Mouse (Mus musculus) CH12.LX (cell line): ENCODE results near the gene Lypd9. TPM values are rescaled to one million over a fixed set of nuclear protein-coding genes. Genes with fewer than 3 reads are reported as not detected.

ENCODE experiments used
- DNase-seq: peaks from one replicate; pipeline ENCODE4 v3.0.0-alpha.2; 2013; ENCODE audit errors: extremely low read depth
- H3K27ac ChIP-seq: 2 replicates; pipeline ENCODE4 v1.5.1; 2012; ENCODE audit warnings: low read depth, mild to moderate bottlenecking, control low read depth, moderate library complexity; ENCODE audit not compliant: insufficient read depth
- H3K27me3 ChIP-seq: replicated peaks from 2 replicates; pipeline ENCODE3; 2012; ENCODE audit warnings: inconsistent platforms
- H3K36me3 ChIP-seq, 2 experiments: replicated peaks in 1 of 2; 2 replicates each; pipeline versions ENCODE3 to v1.6.1; 2012; ENCODE audit warnings: inconsistent platforms in 1 of 2, low read length in 1 of 2, mild to moderate bottlenecking in 1 of 2, mixed read lengths in 1 of 2, moderate library complexity in 1 of 2; ENCODE audit not compliant: control insufficient read depth in 1 of 2, insufficient read depth in 1 of 2
- H3K4me1 ChIP-seq, 2 experiments: 2 replicates each; pipeline ENCODE4 v1.6.1; 2012; ENCODE audit warnings: inconsistent platforms in 1 of 2, moderate library complexity in 1 of 2; ENCODE audit not compliant: insufficient read depth in 2 of 2, control insufficient read depth in 1 of 2
- H3K4me2 ChIP-seq: 2 replicates; pipeline ENCODE4 v1.6.1; 2012; ENCODE audit warnings: low read depth, mild to moderate bottlenecking, control low read depth; ENCODE audit not compliant: poor library complexity, insufficient read depth, severe bottlenecking
- H3K4me3 ChIP-seq, 3 experiments: fragments of 150-350 bp in 1 of 3; sonication (generic) in 1 of 3; replicated peaks in 1 of 3; 2 replicates each; pipeline versions ENCODE3 to v1.5.1; 2011 to 2012; ENCODE audit warnings: low read depth in 2 of 3, low read length in 2 of 3, mild to moderate bottlenecking in 2 of 3, moderate library complexity in 2 of 3, control low read depth in 1 of 3, improper control_type of control experiment in 1 of 3, inconsistent platforms in 1 of 3, mixed read lengths in 1 of 3; ENCODE audit not compliant: poor library complexity in 1 of 3
- H3K79me2 ChIP-seq: replicated peaks from 2 replicates; pipeline ENCODE4 v1.6.1; 2012; ENCODE audit warnings: mild to moderate bottlenecking, moderate library complexity; ENCODE audit not compliant: control insufficient read depth, poor library complexity, insufficient read depth, severe bottlenecking; ENCODE audit errors: extremely low read depth
- H3K9ac ChIP-seq: 2 replicates; pipeline ENCODE4 v1.6.1; 2012; ENCODE audit warnings: low read depth, mild to moderate bottlenecking, control low read depth, moderate library complexity; ENCODE audit not compliant: insufficient read depth
- H3K9me3 ChIP-seq: replicated peaks from 2 replicates; pipeline ENCODE3; 2012; ENCODE audit warnings: low read length, inconsistent platforms, mixed read lengths
- CHD1 ChIP-seq: IDR thresholded peaks from 2 replicates; pipeline ENCODE4 v1.6.1; 2012; ENCODE audit warnings: low read depth, low read length, improper control_type of control experiment, inconsistent platforms
- CTCF ChIP-seq, 2 experiments: IDR thresholded peaks in 1 of 2; conservative IDR thresholded peaks in 1 of 2; 2 replicates each; pipeline ENCODE4 v1.5.1; 2011 to 2012; ENCODE audit warnings: low read depth in 2 of 2, low read length in 2 of 2, improper control_type of control experiment in 1 of 2, inconsistent platforms in 1 of 2, mild to moderate bottlenecking in 1 of 2, moderate library complexity in 1 of 2
- E2F4 ChIP-seq: IDR thresholded peaks from 2 replicates; pipeline ENCODE4 v1.6.1; 2011; ENCODE audit warnings: low read depth, low read length, improper control_type of control experiment; ENCODE audit not compliant: insufficient replicate concordance
- ELF1 ChIP-seq: IDR thresholded peaks from 2 replicates; pipeline ENCODE4 v1.6.1; 2014; ENCODE audit warnings: low read depth, mild to moderate bottlenecking, inconsistent platforms, low read length, improper control_type of control experiment
- EP300 ChIP-seq: IDR thresholded peaks from 2 replicates; pipeline ENCODE4 v1.6.1; 2011; ENCODE audit warnings: low read length, improper control_type of control experiment
- GABPA ChIP-seq: IDR thresholded peaks from 2 replicates; pipeline ENCODE4 v1.6.1; 2012; ENCODE audit warnings: low read depth, low read length, improper control_type of control experiment, inconsistent platforms; ENCODE audit not compliant: insufficient replicate concordance
- IRF4 ChIP-seq: IDR thresholded peaks from 2 replicates; pipeline ENCODE4 v1.6.1; 2014; ENCODE audit warnings: low read depth, mild to moderate bottlenecking, inconsistent platforms, low read length, improper control_type of control experiment
- JUN ChIP-seq: IDR thresholded peaks from 2 replicates; pipeline ENCODE4 v1.6.1; 2011; ENCODE audit warnings: low read depth, mild to moderate bottlenecking, low read length, improper control_type of control experiment, moderate library complexity; ENCODE audit not compliant: insufficient read depth
- JUND ChIP-seq: conservative IDR thresholded peaks from 2 replicates; pipeline ENCODE4 v1.6.1; 2011; ENCODE audit warnings: low read depth, low read length, improper control_type of control experiment
- MAFK ChIP-seq: IDR thresholded peaks from 2 replicates; pipeline ENCODE4 v1.6.1; 2011; ENCODE audit warnings: low read length, improper control_type of control experiment; ENCODE audit not compliant: insufficient replicate concordance
- MAX ChIP-seq: IDR thresholded peaks from 2 replicates; pipeline ENCODE4 v1.6.1; 2011; ENCODE audit warnings: low read length, improper control_type of control experiment
- MAZ ChIP-seq: IDR thresholded peaks from 2 replicates; pipeline ENCODE4 v1.6.1; 2012; ENCODE audit warnings: low read depth, mild to moderate bottlenecking, inconsistent platforms, low read length, improper control_type of control experiment, moderate library complexity
- MEF2A ChIP-seq: IDR thresholded peaks from 2 replicates; pipeline ENCODE4 v1.6.1; 2014; ENCODE audit warnings: low read depth, mild to moderate bottlenecking, inconsistent platforms, low read length, improper control_type of control experiment, borderline replicate concordance
- MXI1 ChIP-seq: IDR thresholded peaks from 2 replicates; pipeline ENCODE4 v1.6.1; 2011; ENCODE audit warnings: mild to moderate bottlenecking, low read depth, low read length, improper control_type of control experiment
- POLR2AphosphoS2 ChIP-seq: IDR thresholded peaks from 2 replicates; pipeline ENCODE4 v1.6.1; 2011; ENCODE audit warnings: low read depth, low read length, improper control_type of control experiment
- RAD21 ChIP-seq: IDR thresholded peaks from 2 replicates; pipeline ENCODE4 v1.6.1; 2011; ENCODE audit warnings: low read depth, mild to moderate bottlenecking, low read length, improper control_type of control experiment, moderate library complexity
- SIN3A ChIP-seq: IDR thresholded peaks from 2 replicates; pipeline ENCODE4 v1.6.1; 2012; ENCODE audit warnings: low read length, improper control_type of control experiment, inconsistent platforms
- TCF12 ChIP-seq: IDR thresholded peaks from 2 replicates; pipeline ENCODE4 v1.6.1; 2014; ENCODE audit warnings: low read depth, mild to moderate bottlenecking, inconsistent platforms, low read length, improper control_type of control experiment
- UBTF ChIP-seq: IDR thresholded peaks from 2 replicates; pipeline ENCODE4 v1.6.1; 2012; ENCODE audit warnings: low read depth, mild to moderate bottlenecking, inconsistent platforms, low read length, improper control_type of control experiment, moderate library complexity
- USF2 ChIP-seq: conservative IDR thresholded peaks from 2 replicates; pipeline ENCODE4 v1.6.1; 2011; ENCODE audit warnings: low read depth, low read length, improper control_type of control experiment
- ZC3H11A ChIP-seq: IDR thresholded peaks from 2 replicates; pipeline ENCODE4 v1.6.1; 2012; ENCODE audit warnings: low read depth, mild to moderate bottlenecking, inconsistent platforms, low read length, improper control_type of control experiment
- ZNF384 ChIP-seq: IDR thresholded peaks from 2 replicates; pipeline ENCODE4 v1.6.1; 2012; ENCODE audit warnings: low read depth, low read length, improper control_type of control experiment, inconsistent platforms
- dilution Hi-C: fragments of 300-500 bp; cut with MboI; formaldehyde crosslinking; loops from 2 replicates; pipeline ENCODE4 v1.14.3; 2020; ENCODE audit warnings: low sequenced_read_pairs; ENCODE audit not compliant: extremely low pct_unique_long_range_greater_than_20kb, extremely low pct_ligation_motif_present
- in situ Hi-C: fragments of 300-500 bp; cut with MboI; formaldehyde crosslinking; loops from 3 replicates; pipeline ENCODE4 v1.14.3; 2019; ENCODE audit warnings: low sequenced_read_pairs, low pct_ligation_motif_present, low pct_unique_long_range_greater_than_20kb, mixed read lengths
- polyA plus RNA-seq: library from polyadenylated mRNA; unstranded; fragments of >175 nt; gene quantifications from 2 replicates; pipeline ENCODE4 v1.2.1, GENCODE M21; 2012; ENCODE audit warnings: low read depth; ENCODE audit not compliant: insufficient read length
- total RNA-seq, 2 experiments: library from RNA; depleted of rRNA; stranded (reverse); fragments of 300-350 nt in 1 of 2; fragments of >200 nt in 1 of 2; gene quantifications; 2 replicates each; pipeline ENCODE4 v1.2.3; 2012 to 2014

Lypd9 gene
- total and polyA plus RNA-seq, 3 experiments, result not detected

DNA sequence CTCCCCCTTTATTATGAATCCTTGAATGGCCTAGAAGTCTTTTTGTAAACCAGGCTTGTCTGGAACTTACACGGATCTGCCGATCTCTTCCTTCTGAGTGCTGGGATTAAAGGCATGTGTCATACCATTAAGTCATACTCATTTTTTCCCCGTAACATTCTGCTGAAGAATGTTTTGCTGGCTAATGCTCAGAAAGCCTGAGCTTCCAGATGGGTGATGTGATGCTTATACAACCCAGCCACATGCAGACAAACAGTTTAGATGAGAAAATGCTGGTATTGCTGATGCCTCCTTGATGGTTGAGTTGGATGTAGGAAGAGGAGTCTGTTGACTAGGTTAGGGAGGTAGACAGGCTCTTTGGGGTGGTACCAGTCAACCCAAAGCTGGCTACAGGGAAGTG, 34.4 kb downstream of the Lypd9 start:
- no peak overlapping the region for H3K27ac ChIP-seq
- dilution Hi-C loops (no loop called here), in situ Hi-C loops (no loop called here)
- no peaks in the 10 kb centered on the region for H3K4me1 ChIP-seq
- H3K9ac ChIP-seq, result no peak overlapping the region
- H3K9me3 ChIP-seq, result peaks cover 2% of the 10 kb centered on the region
- TF ChIP-seq MAZ, result no peak
- TF ChIP-seq CTCF (conservative IDR thresholded peaks at IDR 0.05 in 1 of 2, IDR thresholded peaks at IDR 0.05 in 1 of 2; ENCODE audit: low read depth in 2 of 2, low read length in 2 of 2), result no peak
- TF ChIP-seq MEF2A, result no peak
- TF ChIP-seq USF2, result no peak
- no peak for TF ChIP-seq JUND
- no peak for TF ChIP-seq ZC3H11A
- TF ChIP-seq MAFK, result no peak
- TF ChIP-seq CHD1, result no peak
- no peak for TF ChIP-seq IRF4
- no peak for TF ChIP-seq EP300
- TF ChIP-seq POLR2AphosphoS2, result no peak
- no peak for TF ChIP-seq MAX
- TF ChIP-seq JUN, result no peak
- TF ChIP-seq, all 38 proteins: peak for 0
- no peak overlapping the region for H3K4me3 ChIP-seq
- no peaks in the 10 kb centered on the region for H3K79me2 ChIP-seq
- DNase-seq, result no peak
- no peaks in the 10 kb centered on the region for H3K36me3 ChIP-seq
- H3K27me3 ChIP-seq, result peaks cover 96% of the 10 kb centered on the region
- H3K4me2 ChIP-seq, result no peak overlapping the region

DNA sequence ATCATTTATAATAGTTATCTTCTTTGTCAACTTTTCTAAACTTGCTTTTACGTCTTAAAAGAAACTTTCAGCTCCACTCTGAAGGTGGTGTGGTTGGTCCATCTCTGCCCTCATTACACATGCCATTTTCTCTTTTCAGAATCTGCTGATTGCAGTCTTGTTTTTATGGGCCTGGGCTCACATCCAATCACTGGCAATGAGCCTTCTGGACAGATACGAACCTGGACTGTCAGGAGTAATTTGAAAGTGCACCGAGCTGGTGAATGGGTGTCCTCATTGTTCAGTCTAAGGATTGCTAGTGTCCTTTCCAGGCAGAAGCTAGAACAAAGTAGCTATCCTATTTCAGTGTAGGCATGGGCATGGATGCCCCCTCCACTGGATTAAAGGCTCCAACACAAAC, 44.7 kb downstream of the Lypd9 start:
- H3K4me1 ChIP-seq, result no peaks in the 10 kb centered on the region
- no peak overlapping the region for H3K9ac ChIP-seq
- peaks cover 76% of the 10 kb centered on the region for H3K27me3 ChIP-seq
- H3K4me2 ChIP-seq, result no peak overlapping the region
- DNase-seq, result no peak
- dilution Hi-C loops (no loop called here), in situ Hi-C loops (no loop called here)
- H3K36me3 ChIP-seq, result no peaks in the 10 kb centered on the region
- peaks cover under 1% of the 10 kb centered on the region for H3K9me3 ChIP-seq
- TF ChIP-seq GABPA, result no peak
- H3K4me3 ChIP-seq, result no peak overlapping the region
- no peaks in the 10 kb centered on the region for H3K79me2 ChIP-seq
- H3K27ac ChIP-seq, result no peak overlapping the region

DNA sequence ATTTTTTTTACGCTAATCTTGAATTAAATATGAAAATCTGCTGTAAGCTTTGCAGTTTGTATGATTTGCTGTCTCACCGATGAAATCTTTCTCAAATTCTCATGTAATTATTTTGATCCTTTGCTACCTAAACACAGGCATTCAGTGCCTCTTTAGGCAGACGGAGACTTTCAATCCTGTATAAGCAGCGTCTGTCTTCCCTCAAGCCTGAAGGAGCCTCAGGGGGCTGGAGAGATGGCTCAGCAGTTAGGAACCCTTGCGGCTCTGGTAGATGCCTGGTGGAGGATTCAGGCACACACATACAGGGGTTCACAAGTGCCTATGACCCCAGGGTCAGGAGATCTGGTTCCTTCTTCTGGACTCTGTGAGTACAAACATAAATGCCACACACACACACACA, 52.1 kb downstream of the Lypd9 start:
- Histone ChIP-seq H3K27ac (no peak overlapping the region), H3K79me2 (no peaks in the 10 kb centered on the region), H3K9me3 (no peaks in the 10 kb centered on the region), H3K4me3 (no peak overlapping the region), H3K4me1 (peaks cover 2 to 3% of the 10 kb centered on the region in 2 experiments; a peak in 1 of 4 replicates), H3K4me2 (no peak overlapping the region), H3K36me3 (no peaks in the 10 kb centered on the region), H3K27me3 (peaks cover 92% of the 10 kb centered on the region), H3K9ac (no peak overlapping the region)
- dilution Hi-C loops, result no loop called here
- in situ Hi-C loops, result no loop called here
- TF ChIP-seq MXI1 (no peak), ZNF384 (no peak), E2F4 (no peak), MAZ (no peak), UBTF (no peak), SIN3A (no peak), RAD21 (no peak), IRF4 (no peak), ELF1 (no peak), TCF12 (no peak), ZC3H11A (no peak)
- DNase-seq, result no peak
